Mouse (Mus musculus) forebrain, postnatal 0 days (tissue): ENCODE data around the gene Spag5. TPM values are rescaled to one million over a fixed set of nuclear protein-coding genes. Genes with fewer than 3 reads are reported as not detected.
"Not testable (repeated sequence)": the region's sequence is repeated elsewhere in the genome, so short reads cannot be mapped to it uniquely, and the experiment has no call there.

ENCODE experiments used
- ATAC-seq: fragments of 200-750 bp; cut with Nextera tagmentation; 2 replicates; pipeline ENCODE4 v1.8.0; 2017; ENCODE audit warnings: mild to moderate bottlenecking, moderate library complexity
- DNase-seq: peaks from one replicate; pipeline ENCODE4 v3.0.0-alpha.2; 2015
- H3K27ac ChIP-seq: fragments of 300-500 bp; sonication (generic); 2 replicates; pipeline ENCODE4 v1.5.1; 2014; ENCODE audit warnings: low read depth, mild to moderate bottlenecking, antibody characterized with exemption, low read length, moderate library complexity, mixed read lengths
- H3K27me3 ChIP-seq: fragments of 300-500 bp; sonication (generic); 2 replicates; pipeline ENCODE4 v1.6.1; 2014; ENCODE audit warnings: mild to moderate bottlenecking, low read length, mixed read lengths; ENCODE audit not compliant: insufficient read depth
- H3K36me3 ChIP-seq: fragments of 300-500 bp; sonication (generic); 2 replicates; pipeline ENCODE4 v1.6.1; 2014; ENCODE audit warnings: mild to moderate bottlenecking, moderate library complexity; ENCODE audit not compliant: insufficient read depth
- H3K4me1 ChIP-seq: fragments of 300-500 bp; sonication (generic); 2 replicates; pipeline ENCODE4 v1.6.1; 2014; ENCODE audit warnings: antibody characterized with exemption; ENCODE audit not compliant: insufficient read depth
- H3K4me2 ChIP-seq: fragments of 300-500 bp; sonication (generic); 2 replicates; pipeline ENCODE4 v1.6.1; 2014; ENCODE audit warnings: low read depth, mild to moderate bottlenecking, moderate library complexity
- H3K4me3 ChIP-seq: fragments of 300-500 bp; sonication (generic); 2 replicates; pipeline ENCODE4 v1.5.1; 2014; ENCODE audit warnings: low read depth, low read length, mixed read lengths
- H3K9ac ChIP-seq: fragments of 300-500 bp; sonication (generic); 2 replicates; pipeline ENCODE4 v1.6.1; 2014; ENCODE audit warnings: mild to moderate bottlenecking
- H3K9me3 ChIP-seq: fragments of 300-500 bp; sonication (generic); 2 replicates; pipeline ENCODE4 v1.6.1; 2016; ENCODE audit warnings: low read length
- CTCF ChIP-seq: sonication (generic); IDR thresholded peaks from 2 replicates; pipeline ENCODE4 v1.5.1; 2016; ENCODE audit warnings: antibody characterized with exemption, control low read depth, low read depth
- WGBS: fragments of 180-500 bp; shearing (Covaris S2); extraction: QIAGEN DNeasy Blood & Tissue Kit; methylation state at CpG from one replicate; pipeline ENCODE4 v1.1.7; 2014; 5-methylcytosine and 5-hydroxymethylcytosine counted together
- polyA plus RNA-seq: library from polyadenylated mRNA; unstranded; fragments of >200 nt; fragmentation: Nextera tagmentation; extraction: Ambion mirVana; gene quantifications from 2 replicates; pipeline ENCODE4 v1.2.1, GENCODE M21; 2015
- total RNA-seq: library from RNA; depleted of rRNA; stranded (reverse); fragments of >200 nt; gene quantifications from 2 replicates; pipeline ENCODE4 v1.2.3, GENCODE M21; 2014

The Spag5 gene
- total and polyA plus RNA-seq, 2 experiments from 2014 or later = 4.8 to 6.5 TPM

GRCm38 (mm10) chr11:78271986-78272385 lies 29.3 kb upstream of the Spag5 start:
- Histone ChIP-seq H3K27ac (no peak overlapping the region), H3K27me3 (no peaks in the 10 kb centered on the region), H3K4me1 (no peaks in the 10 kb centered on the region), H3K9me3 (no peaks in the 10 kb centered on the region), H3K4me3 (no peak overlapping the region), H3K4me2 (no peak overlapping the region), H3K36me3 (peaks cover 88% of the 10 kb centered on the region), H3K9ac (no peak overlapping the region)
- ATAC-seq = no peak
- no peak for TF ChIP-seq CTCF
- 77% methylated on average over 13 of the region's 13 CpGs for WGBS
- DNase-seq = peak; percentile 14

GRCm38 (mm10) chr11:78275596-78275995 lies 25.7 kb upstream of the Spag5 start:
- no peaks in the 10 kb centered on the region for H3K4me1 ChIP-seq
- no peaks in the 10 kb centered on the region for H3K27me3 ChIP-seq
- no peak for DNase-seq
- H3K4me3 ChIP-seq = no peak overlapping the region
- H3K4me2 ChIP-seq = no peak overlapping the region
- no peak for ATAC-seq
- H3K36me3 ChIP-seq = peaks cover 90% of the 10 kb centered on the region
- no peaks in the 10 kb centered on the region for H3K9me3 ChIP-seq
- 100% methylated on average over 1 of the region's 1 CpGs for WGBS
- no peak for TF ChIP-seq CTCF
- H3K27ac ChIP-seq = no peak overlapping the region
- H3K9ac ChIP-seq = no peak overlapping the region

- H3K36me3 ChIP-seq = peaks cover 92% of the 10 kb centered on the region
- H3K4me3 ChIP-seq, H3K4me1 ChIP-seq, H3K9ac ChIP-seq, ATAC-seq, H3K9me3 ChIP-seq, DNase-seq, H3K27me3 ChIP-seq, H3K27ac ChIP-seq, H3K4me2 ChIP-seq: not testable (repeated sequence)
- 96% methylated on average over 4 of the region's 4 CpGs for WGBS
- peak; percentile 28 for TF ChIP-seq CTCF
These were observed 25.2 kb upstream of the Spag5 start for GRCm38 (mm10) chr11:78276169-78276568.

- Histone ChIP-seq H3K36me3 (peaks cover 89% of the 10 kb centered on the region), H3K4me1 (no peaks in the 10 kb centered on the region), H3K4me3 (no peak overlapping the region), H3K9ac (no peak overlapping the region), H3K4me2 (no peak overlapping the region), H3K27ac (no peak overlapping the region), H3K27me3 (no peaks in the 10 kb centered on the region), H3K9me3 (no peaks in the 10 kb centered on the region)
- no peak for TF ChIP-seq CTCF
- DNase-seq (no peak), ATAC-seq (no peak)
- WGBS = 89% methylated on average over 7 of the region's 7 CpGs
These were observed 22.5 kb upstream of the Spag5 start for GRCm38 (mm10) chr11:78278853-78279252.

GRCm38 (mm10) chr11:78279586-78279985 lies 21.7 kb upstream of the Spag5 start:
- DNase-seq (no peak), ATAC-seq (no peak)
- H3K27ac ChIP-seq = no peak overlapping the region
- H3K36me3 ChIP-seq = peaks cover 89% of the 10 kb centered on the region
- 78% methylated on average over 4 of the region's 4 CpGs for WGBS
- H3K27me3 ChIP-seq = no peaks in the 10 kb centered on the region
- no peak overlapping the region for H3K4me2 ChIP-seq
- no peak for TF ChIP-seq CTCF
- no peak overlapping the region for H3K9ac ChIP-seq
- no peak overlapping the region for H3K4me3 ChIP-seq
- no peaks in the 10 kb centered on the region for H3K4me1 ChIP-seq
- H3K9me3 ChIP-seq = no peaks in the 10 kb centered on the region

- 88% methylated on average over 7 of the region's 7 CpGs for WGBS
- no peak overlapping the region for H3K27ac ChIP-seq
- H3K9ac ChIP-seq = no peak overlapping the region
- H3K4me3 ChIP-seq = no peak overlapping the region
- H3K9me3 ChIP-seq = no peaks in the 10 kb centered on the region
- H3K27me3 ChIP-seq = no peaks in the 10 kb centered on the region
- H3K36me3 ChIP-seq = peaks cover 80% of the 10 kb centered on the region
- H3K4me1 ChIP-seq = no peaks in the 10 kb centered on the region
- no peak for ATAC-seq
- H3K4me2 ChIP-seq = no peak overlapping the region
- no peak for DNase-seq
- TF ChIP-seq CTCF = no peak
These were observed 12.1 kb upstream of the Spag5 start for GRCm38 (mm10) chr11:78289146-78289763.

- WGBS = 88% methylated on average over 4 of the region's 4 CpGs
- no peak for TF ChIP-seq CTCF
- no peak within 1 kb of the TSS for H3K4me3 ChIP-seq
- H3K36me3 ChIP-seq = peaks cover 66% of the 10 kb centered on the region
- no peaks in the 10 kb centered on the region for H3K27me3 ChIP-seq
- ATAC-seq = no peak
- no peak for DNase-seq
- no peak within 1 kb of the TSS for H3K9ac ChIP-seq
- no peak within 1 kb of the TSS for H3K4me2 ChIP-seq
- H3K27ac ChIP-seq = no peak within 1 kb of the TSS
- no peaks in the 10 kb centered on the region for H3K4me1 ChIP-seq
- H3K9me3 ChIP-seq = no peaks in the 10 kb centered on the region
These were observed 10.7 kb upstream of the Spag5 start, which contains the start of gene BC030499 for GRCm38 (mm10) chr11:78290654-78291053. Gene BC030499, plus strand, starts transcription at chr11:78290841.
